Mouse (Mus musculus) thymus, postnatal 25 days (tissue): ENCODE measurements at regions not wholly inside any gene's neighbourhood (a gene's known extent, or its start where the extent isn't known, plus 50 kb on each side); places are given as distances from the start of the nearest gene placed in this dataset.
A peak's percentile ranks its signal among the peaks of the same experiment; 100 is the strongest.

Experiments
- DNase-seq: peaks from one replicate; pipeline ENCODE4 v3.0.0; 2022

DNA sequence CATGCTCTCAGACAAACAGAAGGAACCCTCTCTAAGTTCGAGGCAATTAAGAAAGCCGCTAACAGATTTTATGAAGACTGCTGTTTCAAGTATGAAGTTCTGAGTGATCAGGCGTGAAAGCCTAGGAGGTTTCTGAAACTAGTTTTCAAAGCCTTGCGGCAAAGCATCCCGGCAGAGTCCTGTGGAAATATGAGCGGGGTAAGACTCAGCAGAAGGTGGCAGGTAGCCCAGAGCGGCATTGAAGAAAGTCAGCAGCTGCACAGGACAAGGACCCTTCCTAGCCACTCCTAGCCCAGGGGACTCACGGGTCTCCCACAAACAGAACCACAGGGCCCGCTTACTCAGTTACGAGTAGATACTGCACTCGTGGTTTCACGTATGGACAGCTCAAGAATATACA, 54.8 kb upstream of the Zfp280d start:
- DNase-seq = no peak

GRCm38 (mm10) chr9:72221333-72221732, 53.3 kb upstream of the Zfp280d start:
- peak; percentile 26 for DNase-seq
